Mouse (Mus musculus): ENCODE data around the gene Fbxw10. TPM values are rescaled to one million over a fixed set of nuclear protein-coding genes. Genes with fewer than 3 reads are reported as not detected.

The Fbxw10 gene
- polyA plus RNA-seq, 1 experiment: 5.2 TPM

- no peak for TF ChIP-seq CTCF (IDR thresholded peaks at IDR 0.05; ENCODE audit: borderline replicate concordance, control insufficient read depth, extremely low read depth, insufficient read depth, low read length, poor library complexity)
- peak; percentile 25; the same call in 1 of the 2 replicates for TF ChIP-seq POLR2A (IDR thresholded peaks at IDR 0.05; ENCODE audit: control insufficient read depth, extremely low read depth, insufficient read depth, low read length, poor library complexity)
- no peaks in the 10 kb centered on the region for H3K36me3 ChIP-seq (ENCODE audit: control insufficient read depth, insufficient read depth, low read length)
- H3K27ac ChIP-seq (ENCODE audit: control insufficient read depth, insufficient read depth, low read length): no peak overlapping the region
- peak; percentile 7 for DNase-seq
- WGBS: 1% methylated on average over 16 of the region's 16 CpGs
- peak overlapping the region; percentile 34 for H3K4me3 ChIP-seq (ENCODE audit: control insufficient read depth, insufficient read depth, low read length)
- H3K27me3 ChIP-seq (ENCODE audit: control insufficient read depth, insufficient read depth, low read length): no peaks in the 10 kb centered on the region
- peaks cover 25% of the 10 kb centered on the region for H3K4me1 ChIP-seq (replicated peaks; ENCODE audit: control insufficient read depth, insufficient read depth, low read length)
These were observed 26.0 kb upstream of the Fbxw10 start for GRCm38 (mm10) chr11:62820661-62821437.

- H3K27ac ChIP-seq (ENCODE audit: control insufficient read depth, insufficient read depth, low read length): no peak overlapping the region
These were observed 25.0 kb upstream of the Fbxw10 start for GRCm38 (mm10) chr11:62821893-62822292.

GRCm38 (mm10) chr11:62824211-62824610 is 22.7 kb upstream of the Fbxw10 start:
- no peak overlapping the region for H3K27ac ChIP-seq (ENCODE audit: control insufficient read depth, insufficient read depth, low read length)
- DNase-seq: no peak
- H3K36me3 ChIP-seq (ENCODE audit: control insufficient read depth, insufficient read depth, low read length): no peaks in the 10 kb centered on the region
- no peak overlapping the region for H3K4me3 ChIP-seq (ENCODE audit: control insufficient read depth, insufficient read depth, low read length)
- TF ChIP-seq POLR2A (IDR thresholded peaks at IDR 0.05; ENCODE audit: control insufficient read depth, extremely low read depth, insufficient read depth, low read length, poor library complexity) (no peak), CTCF (IDR thresholded peaks at IDR 0.05; ENCODE audit: borderline replicate concordance, control insufficient read depth, extremely low read depth, insufficient read depth, low read length, poor library complexity) (no peak)
- H3K27me3 ChIP-seq (ENCODE audit: control insufficient read depth, insufficient read depth, low read length): no peaks in the 10 kb centered on the region
- peaks cover 25% of the 10 kb centered on the region for H3K4me1 ChIP-seq (replicated peaks; ENCODE audit: control insufficient read depth, insufficient read depth, low read length)
- WGBS: 45% methylated on average over 7 of the region's 7 CpGs

More at GRCm38 (mm10) chr11:62821893-62822292, 25.0 kb upstream of the Fbxw10 start:
- Histone ChIP-seq H3K36me3 (ENCODE audit: control insufficient read depth, insufficient read depth, low read length) (no peaks in the 10 kb centered on the region), H3K4me1 (replicated peaks; ENCODE audit: control insufficient read depth, insufficient read depth, low read length) (peaks cover 25% of the 10 kb centered on the region), H3K4me3 (ENCODE audit: control insufficient read depth, insufficient read depth, low read length) (no peak overlapping the region), H3K27me3 (ENCODE audit: control insufficient read depth, insufficient read depth, low read length) (no peaks in the 10 kb centered on the region)
- no peak for DNase-seq
- TF ChIP-seq CTCF (IDR thresholded peaks at IDR 0.05; ENCODE audit: borderline replicate concordance, control insufficient read depth, extremely low read depth, insufficient read depth, low read length, poor library complexity) (no peak), POLR2A (IDR thresholded peaks at IDR 0.05; ENCODE audit: control insufficient read depth, extremely low read depth, insufficient read depth, low read length, poor library complexity) (no peak)
- 13% methylated on average over 5 of the region's 5 CpGs for WGBS

- TF ChIP-seq POLR2A (IDR thresholded peaks at IDR 0.05; ENCODE audit: control insufficient read depth, extremely low read depth, insufficient read depth, low read length, poor library complexity) (no peak), CTCF (IDR thresholded peaks at IDR 0.05; ENCODE audit: borderline replicate concordance, control insufficient read depth, extremely low read depth, insufficient read depth, low read length, poor library complexity) (no peak)
- H3K4me1 ChIP-seq (replicated peaks; ENCODE audit: control insufficient read depth, insufficient read depth, low read length): peaks cover 18% of the 10 kb centered on the region
- no peaks in the 10 kb centered on the region for H3K27me3 ChIP-seq (ENCODE audit: control insufficient read depth, insufficient read depth, low read length)
- no peaks in the 10 kb centered on the region for H3K36me3 ChIP-seq (ENCODE audit: control insufficient read depth, insufficient read depth, low read length)
- 92% methylated on average over 9 of the region's 9 CpGs for WGBS
- no peak for DNase-seq
- no peak overlapping the region for H3K27ac ChIP-seq (ENCODE audit: control insufficient read depth, insufficient read depth, low read length)
- no peak overlapping the region for H3K4me3 ChIP-seq (ENCODE audit: control insufficient read depth, insufficient read depth, low read length)
These were observed 21.4 kb upstream of the Fbxw10 start for GRCm38 (mm10) chr11:62825222-62826105.

GRCm38 (mm10) chr11:62826106-62826733 is 20.6 kb upstream of the Fbxw10 start:
- 89% methylated on average over 6 of the region's 6 CpGs for WGBS
- no peaks in the 10 kb centered on the region for H3K36me3 ChIP-seq (ENCODE audit: control insufficient read depth, insufficient read depth, low read length)
- TF ChIP-seq CTCF (IDR thresholded peaks at IDR 0.05; ENCODE audit: borderline replicate concordance, control insufficient read depth, extremely low read depth, insufficient read depth, low read length, poor library complexity): no peak
- no peak overlapping the region for H3K4me3 ChIP-seq (ENCODE audit: control insufficient read depth, insufficient read depth, low read length)
- no peak overlapping the region for H3K27ac ChIP-seq (ENCODE audit: control insufficient read depth, insufficient read depth, low read length)
- no peaks in the 10 kb centered on the region for H3K27me3 ChIP-seq (ENCODE audit: control insufficient read depth, insufficient read depth, low read length)
- no peak for DNase-seq
- H3K4me1 ChIP-seq (replicated peaks; ENCODE audit: control insufficient read depth, insufficient read depth, low read length): peaks cover 12% of the 10 kb centered on the region

GRCm38 (mm10) chr11:62827135-62827534 is 19.7 kb upstream of the Fbxw10 start:
- WGBS: 92% methylated on average over 4 of the region's 4 CpGs
- DNase-seq: no peak
- Histone ChIP-seq H3K4me3 (ENCODE audit: control insufficient read depth, insufficient read depth, low read length) (no peak overlapping the region), H3K27me3 (ENCODE audit: control insufficient read depth, insufficient read depth, low read length) (no peaks in the 10 kb centered on the region), H3K27ac (ENCODE audit: control insufficient read depth, insufficient read depth, low read length) (no peak overlapping the region), H3K4me1 (replicated peaks; ENCODE audit: control insufficient read depth, insufficient read depth, low read length) (peaks cover 8% of the 10 kb centered on the region), H3K36me3 (ENCODE audit: control insufficient read depth, insufficient read depth, low read length) (no peaks in the 10 kb centered on the region)
- TF ChIP-seq POLR2A (IDR thresholded peaks at IDR 0.05; ENCODE audit: control insufficient read depth, extremely low read depth, insufficient read depth, low read length, poor library complexity): no peak
- TF ChIP-seq CTCF (IDR thresholded peaks at IDR 0.05; ENCODE audit: borderline replicate concordance, control insufficient read depth, extremely low read depth, insufficient read depth, low read length, poor library complexity): no peak
